Mouse (Mus musculus) kidney, adult 2 months (tissue): ENCODE measurements around the gene Mvk.

Experiments used
- CTCF ChIP-seq: fragments of 200-500 bp; conservative IDR thresholded peaks from 2 replicates; pipeline ENCODE4 v1.5.1; 2011; ENCODE audit warnings: low read depth, mild to moderate bottlenecking, control low read depth, low read length, moderate library complexity, mixed read lengths; ENCODE audit not compliant: insufficient read depth, insufficient read length
- POLR2A ChIP-seq: fragments of 200-500 bp; IDR thresholded peaks from one replicate; pipeline ENCODE4 v1.6.1; 2011; ENCODE audit warnings: low read depth, low read length, control low read depth

GRCm38 (mm10) chr5:114464561-114464960, 20.5 kb downstream of the Mvk start:
- TF ChIP-seq CTCF (no peak), POLR2A (no peak)
